Mouse (Mus musculus) urinary bladder, postnatal 14 days (tissue): Measurements from ENCODE around the gene Cdh1.
"Not testable (repeated sequence)": the region's sequence is repeated elsewhere in the genome, so short reads cannot be mapped to it uniquely, and the experiment has no call there.

ENCODE experiments used
- DNase-seq: peaks from one replicate; pipeline ENCODE4 v3.0.0; 2021; ENCODE audit warnings: low spot score

Cdh1 gene

DNA sequence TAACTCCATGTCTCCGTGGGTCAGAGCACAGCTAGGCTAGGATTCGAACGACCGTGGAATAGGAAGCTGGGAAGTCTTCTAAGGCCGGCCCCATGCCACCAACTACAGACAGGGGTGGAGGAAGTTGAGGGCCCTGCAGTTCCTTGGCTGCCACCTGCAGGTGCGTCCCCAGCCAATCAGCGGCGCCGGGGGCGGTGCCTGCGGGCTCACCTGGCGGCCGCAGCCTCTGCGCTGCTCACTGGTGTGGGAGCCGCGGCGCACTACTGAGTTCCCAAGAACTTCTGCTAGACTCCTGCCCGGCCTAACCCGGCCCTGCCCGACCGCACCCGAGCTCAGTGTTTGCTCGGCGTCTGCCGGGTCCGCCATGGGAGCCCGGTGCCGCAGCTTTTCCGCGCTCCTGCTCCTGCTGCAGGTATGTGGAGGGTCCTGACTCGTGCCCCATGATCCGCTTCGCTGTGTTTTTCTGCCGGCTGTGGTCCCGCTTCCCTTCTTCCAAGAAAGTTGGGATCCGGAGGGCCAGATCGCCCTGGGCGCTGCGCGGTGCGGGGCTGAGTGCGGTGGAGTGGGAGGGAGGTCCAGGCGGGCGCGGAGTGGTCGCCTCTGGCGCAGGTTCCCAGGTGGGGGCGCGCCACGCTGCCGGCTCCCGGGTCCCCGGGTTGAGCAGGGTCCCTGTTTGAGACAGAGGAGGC is at the start of gene Cdh1:
Cdh1 (plus strand) TSS at position 221 of the 689 bp plus-strand sequence.
- peak; percentile 93 for DNase-seq

DNA sequence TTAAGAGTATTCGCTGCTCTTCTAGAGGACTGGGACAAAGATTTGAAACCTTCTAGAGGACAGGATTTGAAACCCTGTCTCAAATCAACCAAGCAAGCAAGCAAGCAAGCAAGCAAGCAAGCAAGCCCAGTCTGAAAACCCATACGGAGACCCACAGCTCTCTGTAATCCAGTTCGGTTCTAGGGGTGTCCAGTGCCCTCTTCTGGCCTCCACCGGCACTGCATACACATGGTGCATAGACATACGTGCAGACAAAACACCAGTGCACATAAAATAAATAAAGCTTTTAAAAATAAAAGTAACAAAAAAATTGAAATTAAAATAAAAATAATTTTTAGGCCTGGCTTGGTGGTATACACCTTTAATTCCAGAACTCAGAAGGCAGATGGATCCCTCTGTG is 49.1 kb upstream of the Cdh1 start:
- no peak for DNase-seq

DNA sequence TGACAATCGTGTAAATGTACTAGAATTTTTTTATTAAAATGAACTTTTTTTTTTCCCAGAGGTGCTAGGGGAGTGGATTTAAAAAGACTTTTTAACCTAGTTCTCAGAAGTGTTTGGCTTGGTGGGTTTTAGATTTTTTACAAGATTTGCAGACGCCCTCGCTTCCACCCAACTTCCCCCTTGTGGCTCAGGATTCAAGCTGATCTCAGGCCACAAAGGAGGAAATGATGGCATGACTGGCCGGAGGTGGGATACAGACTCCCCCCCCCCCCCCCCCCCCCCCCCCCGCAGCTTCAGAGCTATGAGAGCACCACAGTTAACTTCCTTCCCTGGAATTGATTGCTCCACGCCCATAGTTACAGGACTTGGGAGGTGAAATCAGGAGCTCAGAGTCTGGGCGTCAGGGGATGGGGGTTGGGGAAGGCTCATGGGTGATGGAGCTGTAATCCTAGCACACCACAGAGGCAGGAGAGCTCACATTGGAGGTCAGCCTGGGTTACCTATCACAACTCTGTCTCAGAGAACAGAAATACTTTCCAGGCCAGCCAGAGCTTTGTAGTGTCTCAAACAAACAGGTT is 47.0 kb upstream of the Cdh1 start:
- no peak for DNase-seq

DNA sequence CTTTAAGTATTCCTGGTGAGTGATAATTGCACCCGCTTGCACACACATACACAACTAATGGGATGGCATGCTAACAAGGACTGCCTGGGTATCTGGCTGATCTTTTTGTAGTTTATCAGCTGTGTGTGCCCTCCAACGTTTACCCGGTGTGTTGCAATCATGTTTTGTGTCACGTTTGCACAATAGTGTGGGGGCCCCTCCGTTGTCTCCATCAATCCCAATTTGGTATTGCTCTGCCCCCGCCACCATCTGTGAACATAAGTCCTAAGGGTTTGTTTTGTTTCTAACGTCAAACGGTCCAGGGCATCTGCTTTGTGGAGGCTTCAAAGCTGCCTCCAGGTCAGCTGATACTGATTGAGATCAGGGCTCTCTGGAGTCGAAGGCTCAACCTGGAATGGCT is 43.3 kb upstream of the Cdh1 start:
- DNase-seq, result no peak

DNA sequence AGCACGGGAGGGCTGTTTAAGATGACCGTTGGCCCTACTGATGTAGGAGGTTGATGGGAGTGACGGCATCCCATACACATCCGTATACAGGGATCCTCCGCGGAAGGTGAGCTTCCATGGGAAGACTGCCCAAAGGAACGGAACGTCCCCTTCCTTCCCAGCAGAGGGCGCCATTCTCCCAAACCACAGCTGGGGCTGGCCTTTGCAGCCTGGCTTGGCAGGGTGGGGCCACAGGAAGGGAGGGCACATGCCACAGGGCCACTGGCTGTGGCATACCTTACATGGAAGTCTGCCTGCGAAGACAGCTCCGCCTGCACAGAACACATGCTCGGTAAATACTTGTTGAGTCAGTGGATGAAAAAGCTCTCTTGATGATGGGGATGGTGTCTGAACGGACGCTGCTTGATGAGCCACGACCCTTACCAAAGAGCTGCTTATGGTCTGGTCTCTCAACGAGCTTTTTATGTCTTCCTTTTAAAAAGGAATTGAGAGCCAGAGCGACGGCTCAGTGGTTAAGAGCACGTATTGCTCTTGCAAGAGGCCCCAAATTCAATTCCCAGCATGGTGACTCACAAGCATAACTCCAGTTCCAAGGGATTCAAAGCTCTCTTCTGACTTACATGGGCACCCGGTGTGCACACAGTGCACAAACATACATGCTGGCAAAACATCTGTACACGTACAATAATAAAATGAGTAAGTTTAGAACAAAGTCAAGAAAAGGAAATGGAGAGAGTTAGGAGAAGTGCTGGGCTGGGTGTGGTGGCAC is 41.9 kb upstream of the Cdh1 start:
- DNase-seq, result peak; percentile 88

DNA sequence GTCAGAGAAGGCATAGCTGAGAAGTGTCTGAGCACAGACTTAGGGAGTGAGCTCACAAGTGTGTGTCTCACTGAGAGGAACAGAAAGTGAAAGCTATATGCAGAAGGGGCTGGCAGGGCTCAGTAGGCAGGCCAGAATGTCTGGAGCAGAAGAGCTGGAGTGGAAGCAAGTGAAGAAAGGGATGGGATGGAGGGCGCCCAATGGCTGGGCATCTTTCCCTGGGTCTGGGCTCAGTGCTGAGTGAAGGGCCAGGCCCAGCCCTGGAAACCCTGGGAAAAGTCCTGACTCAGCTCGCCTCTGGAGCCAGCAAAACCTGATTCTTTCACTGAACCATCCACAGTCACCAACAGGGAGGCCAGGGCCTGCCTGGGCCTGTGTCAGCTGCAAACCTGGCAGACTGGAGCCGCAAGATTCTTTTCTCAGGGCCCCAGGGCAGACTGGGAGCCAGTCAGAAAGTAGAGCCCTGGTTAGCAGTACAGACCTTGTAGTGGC is 39.4 kb upstream of the Cdh1 start:
- peak; percentile 93 for DNase-seq

DNA sequence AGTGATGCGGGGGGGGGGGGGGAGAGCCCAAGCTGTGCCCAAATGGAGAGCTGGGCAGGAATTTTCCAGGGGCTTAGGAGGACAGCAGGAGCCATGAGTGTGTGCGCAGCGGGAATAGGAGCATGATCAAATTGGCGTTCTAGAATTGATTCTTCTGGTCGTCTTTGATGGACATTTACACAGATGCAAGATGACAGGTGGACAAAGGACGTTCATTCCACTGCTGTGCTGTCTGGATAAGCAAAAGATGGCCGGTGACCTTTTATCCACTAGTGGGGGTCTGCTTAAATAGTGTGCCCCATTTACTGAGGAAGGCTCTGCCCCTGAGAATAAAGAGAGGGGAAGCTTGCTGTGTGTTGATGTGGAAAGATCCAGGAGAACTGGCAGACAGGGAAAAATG is 34.1 kb upstream of the Cdh1 start:
- no peak for DNase-seq

DNA sequence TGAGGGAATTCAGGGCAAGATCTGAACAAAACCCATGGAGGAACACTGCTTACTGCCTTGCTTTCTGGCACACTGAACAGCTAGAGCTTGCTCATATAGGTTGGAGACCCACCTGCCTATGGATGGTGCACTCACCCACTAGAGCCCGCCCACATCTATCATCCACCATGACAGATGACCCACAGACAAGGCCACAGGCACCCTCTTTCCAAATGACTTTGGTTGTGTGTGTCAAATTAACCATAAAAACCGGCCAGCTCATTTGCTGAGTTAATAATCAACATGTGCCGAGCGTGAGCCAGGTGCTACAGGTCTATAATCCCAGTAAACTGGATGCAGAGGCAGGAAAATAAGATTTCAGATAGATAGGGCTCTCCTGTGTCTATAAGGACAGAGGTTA is 32.8 kb upstream of the Cdh1 start:
- DNase-seq, result no peak

DNA sequence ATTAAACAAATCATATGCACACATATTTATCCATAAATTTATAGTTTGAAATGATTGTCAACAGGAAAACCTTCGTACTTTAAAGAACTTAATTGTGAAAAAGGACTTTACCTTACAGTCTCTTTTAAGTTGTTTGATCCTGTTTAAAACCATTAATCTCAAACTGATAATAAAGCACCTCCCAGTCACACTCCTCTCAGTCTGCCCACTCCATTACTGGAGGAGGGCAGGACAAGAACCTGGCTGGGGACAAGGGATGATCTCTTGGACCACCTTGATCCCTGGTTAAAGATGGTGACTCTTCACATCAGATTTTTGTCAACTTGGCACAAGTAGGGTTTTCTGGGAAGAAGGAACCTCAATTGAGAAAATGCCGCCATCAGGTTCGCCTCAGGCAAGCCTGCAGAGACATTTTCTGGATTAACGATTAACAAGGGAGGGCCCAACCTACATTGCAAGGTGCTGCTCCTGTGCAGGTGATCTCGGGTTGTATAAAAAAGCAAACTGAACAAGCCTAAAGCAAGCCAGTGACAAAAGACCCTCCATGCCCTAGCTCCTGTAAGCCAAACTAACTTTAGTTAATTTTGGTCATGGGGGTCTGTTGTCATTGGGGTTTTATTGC is 31.5 kb upstream of the Cdh1 start:
- no peak for DNase-seq

DNA sequence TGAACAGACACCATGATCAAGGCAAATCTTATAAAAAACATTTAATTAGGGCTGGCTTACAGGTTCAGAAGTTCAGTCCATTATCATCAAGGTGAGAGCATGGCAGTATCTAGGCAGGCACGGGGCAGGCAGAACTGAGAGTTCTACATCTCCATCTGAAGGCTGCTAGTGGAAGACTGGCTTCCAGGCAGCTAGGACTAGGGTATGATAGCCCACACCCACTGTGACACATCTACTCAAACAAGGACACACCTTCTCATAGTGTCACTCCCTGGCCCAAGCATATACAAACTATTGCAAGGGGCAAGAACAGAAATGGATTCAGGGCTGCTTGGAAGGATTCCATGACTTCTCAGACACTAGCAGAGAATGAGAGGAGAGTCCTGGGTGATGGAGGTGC is 31.0 kb upstream of the Cdh1 start:
- not testable (repeated sequence) for DNase-seq

DNA sequence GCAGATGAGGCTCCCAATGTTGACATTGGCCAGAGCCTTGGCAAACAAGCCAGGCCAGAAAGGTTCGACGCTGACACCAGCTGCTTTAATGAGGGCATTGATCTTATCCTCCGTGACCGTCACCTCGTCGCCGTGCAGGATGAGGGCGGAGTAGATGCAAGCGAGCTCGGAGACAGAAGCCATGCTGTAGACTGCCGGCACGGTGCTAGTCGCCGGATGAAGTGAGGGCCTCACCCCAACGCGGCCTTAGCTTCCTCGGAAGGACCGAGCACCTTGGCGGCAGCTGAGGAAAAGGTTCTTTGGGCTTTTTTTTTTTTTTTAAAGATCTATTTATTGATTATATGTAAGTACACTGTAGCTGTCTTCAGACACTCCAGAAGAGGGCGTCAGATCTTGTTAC is 30.0 kb upstream of the Cdh1 start, which contains the start of gene Gm10073:
Gm10073 (minus strand) TSS at position 294 of the 400 bp plus-strand sequence.
- DNase-seq, result not testable (repeated sequence)

DNA sequence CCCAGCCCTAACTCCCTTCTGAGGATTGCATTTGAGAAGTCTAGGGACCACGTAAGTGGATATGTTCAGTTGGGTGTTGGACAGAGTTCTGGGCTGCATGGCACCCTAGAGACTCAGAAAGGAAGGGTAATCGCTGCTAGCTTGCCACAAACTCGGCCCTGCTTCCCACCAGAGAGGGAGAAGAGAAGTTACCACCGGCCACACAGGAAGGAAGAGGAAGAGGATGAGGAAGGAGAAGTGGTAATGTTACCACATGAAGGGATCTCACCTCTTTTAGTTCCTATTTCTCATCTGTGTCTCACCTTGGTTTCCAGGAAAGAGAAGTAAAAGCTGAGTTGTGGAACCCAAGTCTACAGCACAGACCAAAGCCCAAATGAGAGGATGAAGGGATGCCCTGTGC is 28.9 kb upstream of the Cdh1 start:
- no peak for DNase-seq

DNA sequence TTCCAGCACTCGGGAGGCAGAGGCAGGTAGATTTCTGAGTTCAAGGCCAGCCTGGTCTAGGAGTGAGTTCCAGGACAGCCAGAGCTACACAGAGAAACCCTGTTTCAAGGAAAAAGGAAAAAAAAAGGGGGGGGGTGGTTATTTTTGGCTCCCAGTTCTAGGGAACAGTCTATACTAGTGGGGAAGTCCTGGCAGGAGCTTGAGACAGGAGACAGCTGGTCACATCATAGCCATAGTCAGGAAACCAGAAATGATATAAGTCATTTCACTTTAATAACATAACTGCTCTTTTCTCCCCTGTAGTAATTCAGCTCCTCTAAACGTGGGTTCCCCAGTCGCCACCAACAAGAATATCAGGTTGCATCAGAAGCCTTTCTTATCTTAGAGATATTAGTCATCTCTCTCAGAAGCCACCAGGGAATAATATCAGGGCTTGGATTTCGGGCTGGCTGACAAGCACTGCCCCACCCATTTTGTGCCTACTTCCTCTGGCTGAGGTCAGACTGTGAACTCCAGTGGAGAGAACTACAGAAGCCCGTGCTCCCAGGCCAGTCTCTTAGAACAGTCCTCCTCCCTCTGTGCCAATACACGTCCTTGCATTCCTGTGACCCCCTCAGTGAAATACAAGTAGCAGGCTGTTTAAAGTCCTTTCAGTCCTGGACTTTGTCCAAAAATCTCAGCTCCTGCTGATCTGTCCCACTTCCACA is 26.1 kb upstream of the Cdh1 start:
- no peak for DNase-seq

DNA sequence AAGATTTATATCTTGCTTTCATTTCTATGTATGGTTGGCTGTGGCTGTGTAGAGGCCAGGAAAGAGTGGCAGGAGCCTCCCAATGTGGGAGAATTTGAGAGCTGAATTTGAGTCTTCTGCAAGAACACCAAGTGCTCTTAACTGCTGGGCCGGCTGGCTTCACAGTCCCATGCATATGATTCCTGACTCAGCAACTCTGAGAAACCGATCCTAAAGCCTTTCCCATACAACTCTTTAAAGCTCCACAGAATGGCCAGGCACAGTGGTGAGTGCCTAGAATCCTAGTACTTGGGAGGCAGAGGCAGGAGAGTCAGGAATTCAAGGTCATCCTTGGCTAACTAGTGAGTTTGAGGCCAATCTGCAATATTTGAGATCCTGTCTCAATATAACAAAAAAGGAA is 23.6 kb upstream of the Cdh1 start:
- no peak for DNase-seq

DNA sequence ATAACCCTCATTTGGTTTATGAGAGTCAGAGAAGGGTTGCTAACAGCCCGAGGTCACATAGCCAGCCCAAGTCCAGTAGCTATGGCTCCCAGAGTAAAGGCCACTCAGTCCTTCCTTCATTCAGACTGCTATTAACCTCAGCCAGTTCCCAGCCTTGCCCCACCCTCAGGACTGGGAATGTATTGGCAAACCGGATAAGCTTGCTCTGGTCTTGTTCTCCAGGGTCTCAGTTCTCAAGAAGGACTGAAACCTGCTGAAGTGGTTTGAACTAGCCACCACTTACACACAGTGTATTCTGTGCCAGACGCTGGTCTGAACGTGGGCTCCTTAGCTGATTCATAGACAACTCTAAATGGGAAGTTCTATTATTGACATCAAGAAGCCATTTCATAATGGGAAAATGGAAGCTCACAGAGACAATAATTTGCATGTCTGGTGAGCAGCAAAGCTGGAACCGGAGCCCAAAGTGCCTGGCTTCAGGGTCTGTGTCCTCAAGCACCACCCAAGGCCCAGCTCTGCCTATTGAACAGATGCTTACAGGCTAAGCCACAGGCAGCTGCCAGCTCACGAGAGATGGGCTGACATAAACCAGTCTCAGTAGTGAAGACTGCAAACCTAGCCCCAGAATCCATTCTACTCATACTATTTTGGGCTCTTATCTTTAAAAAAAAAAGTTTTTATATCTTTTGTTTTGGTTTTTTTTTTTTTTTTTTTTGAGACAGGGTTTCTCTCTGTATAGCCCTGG is 21.6 kb upstream of the Cdh1 start:
- peak; percentile 65 for DNase-seq

DNA sequence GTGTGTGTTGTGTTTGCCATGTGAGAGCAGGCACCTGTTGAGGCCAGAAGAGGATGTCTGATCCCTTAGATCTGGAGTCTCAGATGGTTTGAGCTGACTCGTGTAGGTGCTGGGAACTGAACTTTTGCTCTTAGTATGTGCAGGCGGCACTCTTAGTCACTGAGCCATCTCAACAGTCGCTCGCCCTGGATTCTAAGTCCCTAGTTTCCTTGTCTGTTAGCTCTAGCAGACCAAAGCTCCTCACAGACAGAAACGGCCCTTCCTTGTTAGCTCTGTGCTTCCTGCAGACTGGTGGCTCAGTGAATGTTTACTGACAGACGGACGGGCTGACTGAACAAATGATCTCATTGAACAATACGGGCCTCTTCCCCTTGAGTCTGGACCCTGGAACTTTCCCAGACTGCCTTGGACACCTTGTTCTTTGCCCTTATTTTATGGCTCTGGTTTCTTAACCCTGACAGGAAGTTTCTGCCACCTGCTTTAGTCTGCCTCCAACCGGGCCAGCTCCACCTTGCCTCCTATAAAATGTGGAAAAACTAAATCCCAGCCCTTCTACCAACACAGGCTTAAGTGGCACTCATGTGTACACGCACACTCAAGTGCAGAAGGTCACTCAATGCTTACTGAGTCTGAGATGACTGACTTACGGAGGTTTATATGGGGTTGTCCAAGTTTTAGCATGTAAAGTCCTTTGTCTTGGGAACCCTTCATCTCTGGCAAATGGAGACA is 18.0 kb upstream of the Cdh1 start:
- no peak for DNase-seq

DNA sequence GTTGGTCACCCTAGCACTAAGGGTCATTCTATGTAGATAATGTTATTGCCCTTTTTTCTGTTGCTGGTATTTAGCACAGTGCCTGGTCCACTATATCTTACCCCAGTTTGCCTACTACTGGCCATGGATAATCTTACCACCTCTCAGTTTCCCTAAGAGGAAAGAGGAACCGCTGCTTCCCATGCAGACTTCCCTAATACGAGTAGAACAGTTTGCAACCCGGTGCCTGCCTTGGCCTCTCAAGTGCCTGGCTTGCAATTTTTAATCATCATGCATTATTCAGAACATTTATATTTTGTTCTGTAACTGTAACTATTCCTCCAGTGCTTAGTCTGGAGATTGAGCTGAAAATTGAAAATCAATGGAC is 17.5 kb upstream of the Cdh1 start:
- DNase-seq, result no peak

DNA sequence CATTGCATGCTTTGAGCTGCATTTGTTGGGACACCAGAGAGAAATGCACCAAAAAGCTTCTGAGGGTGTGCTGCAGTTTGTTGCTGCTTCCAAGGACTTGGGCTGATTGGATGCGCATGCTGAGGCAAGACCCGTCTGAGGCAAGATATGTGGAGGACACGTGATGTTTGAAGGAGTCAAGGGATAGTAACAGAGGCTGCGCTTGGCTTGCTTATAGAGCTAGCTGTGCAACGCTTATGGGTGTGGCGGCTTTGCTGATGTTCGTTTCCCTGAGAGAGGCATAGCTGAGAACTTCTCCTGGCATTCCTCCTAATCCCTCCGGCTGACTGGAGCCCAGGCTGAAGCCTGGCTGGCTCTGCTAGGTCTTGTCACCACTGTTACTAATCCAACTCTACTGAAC is 16.3 kb upstream of the Cdh1 start:
- no peak for DNase-seq

DNA sequence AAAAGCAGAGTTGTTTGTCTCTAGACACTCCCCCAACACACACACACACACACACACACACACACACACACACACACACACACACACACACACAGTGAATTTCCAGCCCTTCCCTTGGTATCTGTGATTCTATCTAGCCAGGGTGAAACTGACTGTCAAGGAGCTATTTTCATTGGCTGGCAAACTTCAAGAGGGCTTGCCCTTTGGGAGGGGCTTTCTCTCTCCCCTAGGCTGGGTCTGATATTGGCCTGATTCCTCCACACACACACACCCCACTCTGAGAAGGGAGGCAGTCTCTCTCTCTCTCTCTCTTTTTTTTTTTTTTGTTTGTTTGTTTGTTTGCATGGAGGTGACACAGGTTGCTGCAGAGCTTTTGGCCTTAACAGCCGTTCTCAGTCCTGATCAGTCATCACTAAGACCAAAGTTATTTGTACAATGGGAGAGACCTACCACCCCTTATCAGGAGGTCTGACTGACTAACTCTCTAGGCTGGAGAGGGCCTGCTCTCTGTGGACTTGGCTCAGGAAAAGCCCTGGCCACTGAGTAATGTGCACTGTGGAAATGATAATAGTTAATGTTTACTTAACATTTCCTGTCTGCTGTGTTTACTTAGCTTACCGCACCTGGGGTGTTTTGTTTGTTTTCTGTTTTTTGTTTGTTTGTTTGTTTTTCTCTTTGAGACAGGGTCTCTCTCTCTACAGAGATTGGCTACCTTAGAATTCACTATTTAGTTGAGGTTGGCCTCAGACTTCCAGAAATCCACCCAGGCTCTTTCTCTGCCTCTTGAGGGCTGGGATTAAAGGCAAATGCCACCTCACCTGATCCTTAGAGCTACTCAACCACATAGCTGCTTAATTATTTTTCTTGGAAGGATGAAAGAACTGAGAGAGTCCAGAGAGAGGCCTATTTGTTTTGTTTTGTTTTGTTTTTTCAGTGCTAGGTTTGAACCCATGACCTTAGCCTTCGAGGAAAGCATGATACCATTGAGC is 14.4 kb upstream of the Cdh1 start:
- DNase-seq, result peak; percentile 13
